Mouse (Mus musculus) embryonic facial prominence, embryonic 15.5 days (tissue): ENCODE data around the gene Nog. TPM values are rescaled to one million over a fixed set of nuclear protein-coding genes. Genes with fewer than 3 reads are reported as not detected.

Experiments used
- ATAC-seq: fragments of 200-750 bp; cut with Nextera tagmentation; 2 replicates; pipeline ENCODE4 v1.8.0; 2017; ENCODE audit warnings: low read depth, moderate TSS enrichment; ENCODE audit not compliant: insufficient number of reproducible peaks, low FRiP score, low TSS enrichment
- H3K27ac ChIP-seq: fragments of 300-500 bp; sonication (generic); replicated peaks from 2 replicates; pipeline ENCODE4 v1.5.1; 2015; ENCODE audit warnings: mild to moderate bottlenecking, inconsistent platforms
- H3K27me3 ChIP-seq: fragments of 300-500 bp; sonication (generic); 2 replicates; pipeline ENCODE4 v1.6.1; 2015; ENCODE audit warnings: inconsistent platforms
- H3K36me3 ChIP-seq: fragments of 300-500 bp; sonication (generic); 2 replicates; pipeline ENCODE4 v1.6.1; 2015; ENCODE audit warnings: mild to moderate bottlenecking, inconsistent platforms
- H3K4me1 ChIP-seq: fragments of 300-500 bp; sonication (generic); 2 replicates; pipeline ENCODE4 v1.6.1; 2015; ENCODE audit warnings: inconsistent platforms
- H3K4me2 ChIP-seq: fragments of 300-500 bp; sonication (generic); replicated peaks from 2 replicates; pipeline ENCODE4 v1.6.1; 2015; ENCODE audit warnings: mild to moderate bottlenecking, inconsistent platforms
- H3K4me3 ChIP-seq: fragments of 300-500 bp; sonication (generic); replicated peaks from 2 replicates; pipeline ENCODE4 v1.5.1; 2015; ENCODE audit warnings: mild to moderate bottlenecking, inconsistent platforms
- H3K9ac ChIP-seq: fragments of 300-500 bp; sonication (generic); 2 replicates; pipeline ENCODE4 v1.6.1; 2015; ENCODE audit warnings: inconsistent platforms
- H3K9me3 ChIP-seq: fragments of 300-500 bp; sonication (generic); replicated peaks from 2 replicates; pipeline ENCODE4 v1.6.1; 2016; ENCODE audit warnings: inconsistent platforms
- WGBS: fragments of 180-500 bp; shearing (Covaris S2); methylation state at CpG from one replicate; pipeline ENCODE4 v1.1.7; 2015; 5-methylcytosine and 5-hydroxymethylcytosine counted together
- polyA plus RNA-seq: library from polyadenylated mRNA; unstranded; fragments of >200 nt; fragmentation: Nextera tagmentation; extraction: Ambion mirVana; gene quantifications from 2 replicates; pipeline ENCODE4 v1.2.1, GENCODE M21; 2015

The Nog gene
- polyA plus RNA-seq, 1 experiment from 2014 or later, result 5.3 TPM

- ATAC-seq, result no peak
Observed at GRCm38 (mm10) chr11:89265080-89265479, 37.1 kb downstream of the Nog start.

GRCm38 (mm10) chr11:89259338-89259915, 42.7 kb downstream of the Nog start:
- Histone ChIP-seq H3K4me1 (no peaks in the 10 kb centered on the region), H3K9ac (no peak overlapping the region), H3K9me3 (no peaks in the 10 kb centered on the region), H3K4me2 (no peak overlapping the region), H3K4me3 (no peak overlapping the region), H3K36me3 (no peaks in the 10 kb centered on the region), H3K27me3 (no peaks in the 10 kb centered on the region), H3K27ac (no peak overlapping the region)
- 73% methylated on average over 7 of the region's 7 CpGs for WGBS
- ATAC-seq, result no peak

More at GRCm38 (mm10) chr11:89265080-89265479, 37.1 kb downstream of the Nog start:
- WGBS, result 68% methylated on average over 4 of the region's 4 CpGs
- H3K9me3 ChIP-seq, result no peaks in the 10 kb centered on the region
- no peak overlapping the region for H3K27ac ChIP-seq
- no peak overlapping the region for H3K9ac ChIP-seq
- H3K27me3 ChIP-seq, result no peaks in the 10 kb centered on the region
- H3K36me3 ChIP-seq, result no peaks in the 10 kb centered on the region
- H3K4me2 ChIP-seq, result no peak overlapping the region
- H3K4me3 ChIP-seq, result no peak overlapping the region
- peaks cover 5% of the 10 kb centered on the region for H3K4me1 ChIP-seq

GRCm38 (mm10) chr11:89257893-89258292, 44.2 kb downstream of the Nog start:
- 47% methylated on average over 2 of the region's 2 CpGs for WGBS
- no peak overlapping the region for H3K9ac ChIP-seq
- H3K4me1 ChIP-seq, result no peaks in the 10 kb centered on the region; the same call in 1 of the 2 replicates
- H3K27ac ChIP-seq, result no peak overlapping the region
- no peak overlapping the region for H3K4me2 ChIP-seq
- H3K36me3 ChIP-seq, result no peaks in the 10 kb centered on the region
- no peak for ATAC-seq
- H3K9me3 ChIP-seq, result no peaks in the 10 kb centered on the region
- no peak overlapping the region for H3K4me3 ChIP-seq
- no peaks in the 10 kb centered on the region for H3K27me3 ChIP-seq

DNA sequence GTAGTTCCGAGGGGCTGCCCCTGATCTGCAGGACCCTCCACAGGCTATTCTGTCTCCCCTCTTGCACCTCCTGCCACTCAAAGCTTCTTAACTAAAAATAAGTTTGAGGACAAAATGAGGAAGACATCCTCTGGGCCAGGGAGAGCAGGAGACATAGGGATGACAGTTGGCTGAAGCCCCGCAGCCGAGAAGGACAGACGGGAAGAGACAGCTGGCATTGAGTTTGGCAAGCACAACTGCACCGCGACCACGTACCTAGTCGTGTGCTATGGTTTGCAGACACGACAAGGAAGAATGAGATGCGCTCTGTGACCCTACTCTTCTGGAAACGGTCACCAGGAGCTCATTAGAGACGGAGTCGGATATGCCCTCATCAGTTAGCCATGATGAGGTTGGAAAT, 48.2 kb downstream of the Nog start:
- ATAC-seq, result no peak
- Histone ChIP-seq H3K27me3 (no peaks in the 10 kb centered on the region), H3K4me1 (no peaks in the 10 kb centered on the region; the same call in 1 of the 2 replicates), H3K4me2 (no peak overlapping the region), H3K9me3 (no peaks in the 10 kb centered on the region), H3K36me3 (no peaks in the 10 kb centered on the region), H3K9ac (no peak overlapping the region), H3K27ac (no peak overlapping the region), H3K4me3 (no peak overlapping the region)
- WGBS, result 75% methylated on average over 13 of the region's 13 CpGs

Other genes with a start within 250 kb of the Nog start
- gene Dgke, start 235.5 kb downstream of the Nog start, polyA plus RNA-seq, result 3.8 and 4.0 TPM in 2 replicates
- gene Gm525, start 228.5 kb downstream of the Nog start, polyA plus RNA-seq, result 2.0 and 2.6 TPM in 2 replicates